In the genomic region with DNA sequence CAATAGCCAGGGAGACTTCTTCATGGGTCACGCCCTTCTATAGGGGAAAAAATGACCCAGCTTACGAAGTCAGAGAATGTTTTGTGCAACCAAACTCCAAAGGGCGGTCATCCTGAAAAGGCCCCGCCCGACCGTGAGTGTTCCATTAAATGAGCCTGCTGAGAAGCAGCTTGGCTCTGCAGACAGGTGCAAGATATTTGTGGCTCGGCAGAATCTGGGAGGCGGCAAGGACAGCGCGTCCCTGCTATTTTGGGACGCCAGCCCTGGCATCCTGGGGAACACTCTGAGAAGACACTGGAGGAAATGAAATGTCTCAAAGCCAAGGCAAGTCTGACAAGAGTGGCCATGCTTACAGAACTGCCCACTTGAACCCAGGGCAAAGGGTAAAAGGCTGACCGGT, we compare ENCODE assay signal across 12 mouse cellular contexts. TPM values are rescaled to one million over a fixed set of nuclear protein-coding genes. Genes with fewer than 3 reads are reported as not detected.
A peak's percentile ranks its signal among the peaks of the same experiment; 100 is the strongest.
DNase-seq lines count a peak whose midpoint lies in the region; ATAC-seq and TF ChIP-seq lines count a peak whose summit lies in the region.
"Had no signal": no experiment of that assay in that cellular context is flagged by ENCODE, and none has a peak within 500 bp of the region (broad histone marks: within the 10 kb centered on the region; RNA-seq: fewer than 3 reads in every experiment).

No protein-coding gene starts in this region.

- TF ChIP-seq CTCF in kidney, postnatal 0 days (IDR thresholded peaks at IDR 0.05; ENCODE audit: low read depth): no peak

- H3K9me3 ChIP-seq in kidney, postnatal 0 days (replicated peaks; ENCODE audit: low read length): no peaks in the 10 kb centered on the region
- H3K9me3 ChIP-seq: stomach, embryonic 15.5 days had no signal

- 0 out of 2 replicates have a peak, but pooled peaks have one; percentile 43 for ATAC-seq in kidney, postnatal 0 days (replicated peaks; ENCODE audit: low FRiP score, low read depth)

- peaks cover 66% of the 10 kb centered on the region for H3K36me3 ChIP-seq in kidney, postnatal 0 days (ENCODE audit: insufficient read depth, low read length)

- no peaks in the 10 kb centered on the region for H3K27me3 ChIP-seq in kidney, postnatal 0 days (ENCODE audit: insufficient read depth, low read length)
- H3K27me3 ChIP-seq: stomach, embryonic 15.5 days had no signal

- peak; percentile 35 for DNase-seq in layer of hippocampus, adult 11-12 months (ENCODE audit: low spot score)
- DNase-seq in layer of hippocampus, adult 9-10 months (ENCODE audit: low spot score): no peak
- DNase-seq in heart, adult 11 months: peak; percentile 97
- DNase-seq in kidney, postnatal 0 days (ENCODE audit: low spot score): no peak
- peak; percentile 9 for DNase-seq in yolk sac, embryonic 10.5 days (ENCODE audit: low spot score)
- no peak for DNase-seq in urinary bladder, postnatal 4 days (ENCODE audit: low spot score in 2 of 2)
- no peak for DNase-seq in ovary, postnatal 14 days (ENCODE audit: low spot score)
- DNase-seq in ovary, postnatal 10 days (ENCODE audit: low spot score): no peak
- DNase-seq: lung, embryonic 14.5 days had no signal

- no peaks in the 10 kb centered on the region for H3K4me1 ChIP-seq in kidney, postnatal 0 days (replicated peaks; ENCODE audit: insufficient read depth, low read length)
- H3K4me1 ChIP-seq: stomach, embryonic 15.5 days had no signal

- H3K4me2 ChIP-seq in kidney, postnatal 0 days (ENCODE audit: low read length): no peak overlapping the region
- H3K4me2 ChIP-seq: lung, embryonic 14.5 days; stomach, embryonic 15.5 days had no signal

- no peak overlapping the region for H3K4me3 ChIP-seq in kidney, postnatal 0 days (replicated peaks; ENCODE audit: low read depth, low read length)
- H3K4me3 ChIP-seq: stomach, embryonic 15.5 days had no signal

- WGBS in kidney, postnatal 0 days: 77% methylated on average over 12 of the region's 12 CpGs

- no peak overlapping the region for H3K9ac ChIP-seq in kidney, postnatal 0 days (ENCODE audit: low read depth, low read length)
- H3K9ac ChIP-seq: lung, embryonic 14.5 days; stomach, embryonic 15.5 days had no signal

- no peak overlapping the region for H3K27ac ChIP-seq in kidney, postnatal 0 days
- H3K27ac ChIP-seq: stomach, embryonic 15.5 days had no signal

RNA-seq across cellular contexts. Expression of gene AC141477.1, which starts 23.4 kb away (rescaled TPM):
- not detected in 2 replicates for polyA plus RNA-seq in kidney, postnatal 0 days (2015; fragmentation: Nextera tagmentation; extraction: Ambion mirVana)
- polyA plus RNA-seq: embryonic facial prominence, embryonic 11.5 days; hindbrain, embryonic 11.5 days; lung, embryonic 14.5 days; stomach, embryonic 15.5 days had no signal

RNA-seq across cellular contexts. Expression of gene Pcnt, which starts 25.8 kb away (rescaled TPM):
- 7.9 and 8.2 TPM in 2 replicates for polyA plus RNA-seq in kidney, postnatal 0 days (2015; fragmentation: Nextera tagmentation; extraction: Ambion mirVana)

RNA-seq across cellular contexts. Expression of gene 2610028H24Rik, which starts 32.1 kb away (rescaled TPM):
- not detected in 2 replicates for polyA plus RNA-seq in kidney, postnatal 0 days (2015; fragmentation: Nextera tagmentation; extraction: Ambion mirVana)
- polyA plus RNA-seq: embryonic facial prominence, embryonic 11.5 days; hindbrain, embryonic 11.5 days; lung, embryonic 14.5 days; stomach, embryonic 15.5 days had no signal

RNA-seq across cellular contexts. Expression of gene Mcm3ap, which starts 51.9 kb away (rescaled TPM):
- polyA plus RNA-seq in kidney, postnatal 0 days (2015; fragmentation: Nextera tagmentation; extraction: Ambion mirVana): 41.6 and 45.9 TPM in 2 replicates

RNA-seq across cellular contexts. Expression of gene Ybey, which starts 52.1 kb away (rescaled TPM):
- polyA plus RNA-seq in kidney, postnatal 0 days (2015; fragmentation: Nextera tagmentation; extraction: Ambion mirVana): 5.4 and 5.9 TPM in 2 replicates

Comparison
In these comparisons a context has a peak if more than half of its experiments do, and no peak if none do; other contexts are left out.
1. DNase-seq: peak in layer of hippocampus, adult 11-12 months (single experiment), heart, adult 11 months (single experiment) and yolk sac, embryonic 10.5 days (single experiment); none in layer of hippocampus, adult 9-10 months (single experiment), kidney, postnatal 0 days (single experiment), urinary bladder, postnatal 4 days (0 of 2), ovary, postnatal 14 days (single experiment) and ovary, postnatal 10 days (single experiment).